Mouse (Mus musculus): ENCODE measurements around the gene Pabpc5.

The Pabpc5 gene

GRCm38 (mm10) chrX:119927081-119927571 lies at the start of gene Pabpc5:
Gene Pabpc5 (plus strand): TSS chrX:119927196.
- DNase-seq (ENCODE audit: low read depth): no peak

GRCm38 (mm10) chrX:119886957-119887593 lies 39.9 kb upstream of the Pabpc5 start:
- no peak for DNase-seq (ENCODE audit: low read depth)

- no peak for DNase-seq (ENCODE audit: low read depth)
These were observed 38.6 kb upstream of the Pabpc5 start for GRCm38 (mm10) chrX:119888326-119888920.

DNA sequence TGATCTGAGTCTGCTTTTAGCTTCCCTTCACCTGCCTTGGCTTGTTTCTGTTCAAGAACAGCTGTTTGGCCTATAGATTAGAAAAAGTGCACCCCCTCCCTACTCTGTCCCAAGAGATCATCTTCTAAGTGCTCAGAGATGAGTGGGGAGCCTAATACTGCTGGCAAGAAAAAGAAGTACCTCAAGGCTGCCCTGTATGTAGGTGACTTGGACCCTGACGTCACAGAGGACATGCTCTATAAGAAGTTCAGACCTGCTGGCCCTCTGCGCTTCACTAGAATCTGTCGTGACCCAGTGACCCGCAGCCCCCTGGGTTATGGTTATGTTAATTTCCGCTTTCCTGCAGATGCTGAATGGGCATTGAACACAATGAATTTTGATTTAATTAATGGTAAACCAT lies 856 bp downstream of the Pabpc5 start:
- DNase-seq (ENCODE audit: low read depth): no peak
